Mouse (Mus musculus): Measurements from ENCODE around the gene Rbck1.

- TF ChIP-seq CTCF (IDR thresholded peaks at IDR 0.05; ENCODE audit: low read depth) = no peak
- TF ChIP-seq EP300 (optimal IDR thresholded peaks at IDR 0.05) = no peak
Observed at GRCm38 (mm10) chr2:152324842-152325241, 7.6 kb downstream of the Rbck1 start.

All from stomach, postnatal 0 days (tissue).